Mouse (Mus musculus) lung, embryonic 14.5 days (tissue): Measurements from ENCODE around the gene Gm20388. TPM values are rescaled to one million over a fixed set of nuclear protein-coding genes. Genes with fewer than 3 reads are reported as not detected.

Experiments used
- ATAC-seq: fragments of 200-750 bp; cut with Nextera tagmentation; 2 replicates; pipeline ENCODE4 v1.8.0; 2017; ENCODE audit warnings: mild to moderate bottlenecking, moderate TSS enrichment, moderate library complexity; ENCODE audit not compliant: insufficient read depth
- DNase-seq: peaks from one replicate; pipeline ENCODE4 v3.0.0-alpha.2; 2015
- H3K27ac ChIP-seq: fragments of 300-500 bp; sonication (generic); 2 replicates; pipeline ENCODE4 v1.5.1; 2014; ENCODE audit warnings: low read depth, mild to moderate bottlenecking, moderate library complexity
- H3K27me3 ChIP-seq: fragments of 300-500 bp; sonication (generic); 2 replicates; pipeline ENCODE4 v1.6.1; 2014; ENCODE audit warnings: low read length, control low read depth; ENCODE audit not compliant: insufficient read depth
- H3K36me3 ChIP-seq: fragments of 300-500 bp; sonication (generic); 2 replicates; pipeline ENCODE4 v1.6.1; 2014; ENCODE audit warnings: control low read depth; ENCODE audit not compliant: insufficient read depth
- H3K4me1 ChIP-seq: fragments of 300-500 bp; sonication (generic); 2 replicates; pipeline ENCODE4 v1.6.1; 2014; ENCODE audit warnings: antibody characterized with exemption, control low read depth; ENCODE audit not compliant: insufficient read depth
- H3K4me2 ChIP-seq: fragments of 300-500 bp; sonication (generic); 2 replicates; pipeline ENCODE4 v1.6.1; 2014; ENCODE audit warnings: mild to moderate bottlenecking
- H3K4me3 ChIP-seq: fragments of 300-500 bp; sonication (generic); 2 replicates; pipeline ENCODE4 v1.5.1; 2014; ENCODE audit warnings: low read depth, low read length
- H3K9ac ChIP-seq: fragments of 300-500 bp; sonication (generic); 2 replicates; pipeline ENCODE4 v1.6.1; 2014
- H3K9me3 ChIP-seq: fragments of 300-500 bp; sonication (generic); 2 replicates; pipeline ENCODE4 v1.6.1; 2016; ENCODE audit warnings: low read depth, low read length, control low read depth
- CTCF ChIP-seq: IDR thresholded peaks from 2 replicates; pipeline ENCODE4 v1.5.1; 2016; ENCODE audit warnings: antibody characterized with exemption, low read depth
- WGBS: fragments of 180-500 bp; shearing (Covaris S2); extraction: QIAGEN DNeasy Blood & Tissue Kit; methylation state at CpG from one replicate; pipeline ENCODE4 v1.1.7; 2014; 5-methylcytosine and 5-hydroxymethylcytosine counted together
- polyA plus RNA-seq: library from polyadenylated mRNA; unstranded; fragments of >200 nt; fragmentation: Nextera tagmentation; extraction: Ambion mirVana; gene quantifications from 2 replicates; pipeline ENCODE4 v1.2.1, GENCODE M21; 2014

The Gm20388 gene
- polyA plus RNA-seq, 1 experiment from 2014 or later, result not detected

- TF ChIP-seq CTCF, result 0 out of 2 replicates have a peak, but pooled peaks have one; percentile 13
- Histone ChIP-seq H3K4me3 (no peak overlapping the region), H3K4me1 (no peaks in the 10 kb centered on the region), H3K9me3 (no peaks in the 10 kb centered on the region), H3K4me2 (no peak overlapping the region), H3K27ac (no peak overlapping the region; the same call in 1 of the 2 replicates), H3K36me3 (0 out of 2 replicates have a peak, but pooled peaks cover 4% of the 10 kb centered on the region), H3K9ac (no peak overlapping the region), H3K27me3 (no peaks in the 10 kb centered on the region)
- ATAC-seq, result peak; percentile 89
- WGBS, result 61% methylated on average over 18 of the region's 18 CpGs
- peak; percentile 83 for DNase-seq
Measured at GRCm38 (mm10) chr8:122793375-122794174, 2882.9 kb downstream of the Gm20388 start.

- H3K27ac ChIP-seq, result no peak overlapping the region
- no peak overlapping the region for H3K9ac ChIP-seq
- no peak for DNase-seq
- WGBS, result 80% methylated on average over 5 of the region's 5 CpGs
- no peaks in the 10 kb centered on the region for H3K4me1 ChIP-seq
- H3K9me3 ChIP-seq, result no peaks in the 10 kb centered on the region
- no peak overlapping the region for H3K4me2 ChIP-seq
- H3K4me3 ChIP-seq, result no peak overlapping the region
- H3K36me3 ChIP-seq, result no peaks in the 10 kb centered on the region
- H3K27me3 ChIP-seq, result no peaks in the 10 kb centered on the region
- ATAC-seq, result no peak
- no peak for TF ChIP-seq CTCF
Measured at GRCm38 (mm10) chr8:122794175-122794454, 2883.5 kb downstream of the Gm20388 start.

- ATAC-seq, result no peak
- no peak overlapping the region for H3K27ac ChIP-seq
- H3K36me3 ChIP-seq, result 0 out of 2 replicates have a peak, but pooled peaks cover 8% of the 10 kb centered on the region
- DNase-seq, result peak; percentile 39
- no peak overlapping the region for H3K4me2 ChIP-seq
- H3K4me3 ChIP-seq, result no peak overlapping the region
- H3K27me3 ChIP-seq, result no peaks in the 10 kb centered on the region
- no peaks in the 10 kb centered on the region for H3K4me1 ChIP-seq
- WGBS, result 33% methylated on average over 15 of the region's 15 CpGs
- no peak overlapping the region for H3K9ac ChIP-seq
- H3K9me3 ChIP-seq, result no peaks in the 10 kb centered on the region
- no peak for TF ChIP-seq CTCF
Measured at GRCm38 (mm10) chr8:122803906-122804761, 2893.5 kb downstream of the Gm20388 start.

- Histone ChIP-seq H3K4me1 (no peaks in the 10 kb centered on the region), H3K36me3 (0 out of 2 replicates have a peak, but pooled peaks cover 8% of the 10 kb centered on the region), H3K9me3 (no peaks in the 10 kb centered on the region), H3K4me2 (no peak overlapping the region), H3K9ac (no peak overlapping the region), H3K27me3 (no peaks in the 10 kb centered on the region), H3K27ac (no peak overlapping the region), H3K4me3 (no peak overlapping the region)
- WGBS, result 56% methylated on average over 3 of the region's 3 CpGs
- ATAC-seq (no peak), DNase-seq (no peak)
- TF ChIP-seq CTCF, result no peak
Measured at GRCm38 (mm10) chr8:122805349-122805748, 2894.7 kb downstream of the Gm20388 start.

- H3K27ac ChIP-seq, result no peak overlapping the region
- no peaks in the 10 kb centered on the region for H3K9me3 ChIP-seq
- 0 out of 2 replicates have a peak, but pooled peaks cover 7% of the 10 kb centered on the region for H3K36me3 ChIP-seq
- TF ChIP-seq CTCF, result no peak
- H3K4me1 ChIP-seq, result no peaks in the 10 kb centered on the region
- no peak overlapping the region for H3K9ac ChIP-seq
- no peak overlapping the region for H3K4me3 ChIP-seq
- no peak overlapping the region for H3K4me2 ChIP-seq
- DNase-seq, result peak; percentile 61
- H3K27me3 ChIP-seq, result no peaks in the 10 kb centered on the region
- WGBS, result 43% methylated on average over 7 of the region's 7 CpGs
- ATAC-seq, result no peak
Measured at GRCm38 (mm10) chr8:122806956-122807538, 2896.4 kb downstream of the Gm20388 start.

GRCm38 (mm10) chr8:122807907-122808306 lies 2897.3 kb downstream of the Gm20388 start:
- Histone ChIP-seq H3K4me2 (no peak overlapping the region), H3K27ac (no peak overlapping the region), H3K27me3 (no peaks in the 10 kb centered on the region), H3K36me3 (no peaks in the 10 kb centered on the region), H3K9me3 (no peaks in the 10 kb centered on the region), H3K4me3 (no peak overlapping the region), H3K4me1 (no peaks in the 10 kb centered on the region), H3K9ac (no peak overlapping the region)
- WGBS, result 85% methylated on average over 4 of the region's 4 CpGs
- DNase-seq (no peak), ATAC-seq (no peak)
- no peak for TF ChIP-seq CTCF

- Histone ChIP-seq H3K9ac (no peak overlapping the region), H3K27ac (no peak overlapping the region), H3K4me3 (no peak overlapping the region), H3K4me2 (no peak overlapping the region), H3K27me3 (no peaks in the 10 kb centered on the region), H3K4me1 (no peaks in the 10 kb centered on the region), H3K36me3 (0 out of 2 replicates have a peak, but pooled peaks cover 5% of the 10 kb centered on the region), H3K9me3 (no peaks in the 10 kb centered on the region)
- DNase-seq (no peak), ATAC-seq (no peak)
- TF ChIP-seq CTCF, result no peak
- WGBS, result 72% methylated on average over 8 of the region's 8 CpGs
Measured at GRCm38 (mm10) chr8:122810376-122810775, 2899.7 kb downstream of the Gm20388 start.
